Mouse (Mus musculus) hindbrain, embryonic 10.5 days (tissue): ENCODE data around the gene Trim52. TPM values are rescaled to one million over a fixed set of nuclear protein-coding genes. Genes with fewer than 3 reads are reported as not detected.
A peak's percentile ranks its signal among the peaks of the same experiment; 100 is the strongest.
"Not testable (repeated sequence)": the region's sequence is repeated elsewhere in the genome, so short reads cannot be mapped to it uniquely, and the experiment has no call there.

Experiments
- DNase-seq: peaks from one replicate; pipeline ENCODE4 v3.0.0-alpha.2; 2017; ENCODE audit warnings: low spot score
- H3K27ac ChIP-seq: fragments of 300-500 bp; sonication (generic); 2 replicates; pipeline ENCODE4 v1.5.1; 2016; ENCODE audit warnings: mild to moderate bottlenecking, moderate library complexity
- H3K27me3 ChIP-seq: fragments of 300-500 bp; sonication (generic); 2 replicates; pipeline ENCODE4 v1.6.1; 2016; ENCODE audit warnings: mild to moderate bottlenecking; ENCODE audit not compliant: poor library complexity, insufficient read depth, severe bottlenecking
- H3K36me3 ChIP-seq: fragments of 300-500 bp; sonication (generic); 2 replicates; pipeline ENCODE4 v1.6.1; 2016; ENCODE audit warnings: mild to moderate bottlenecking, moderate library complexity
- H3K4me1 ChIP-seq: fragments of 300-500 bp; sonication (generic); replicated peaks from 2 replicates; pipeline ENCODE4 v1.6.1; 2016; ENCODE audit warnings: mild to moderate bottlenecking
- H3K4me3 ChIP-seq: fragments of 300-500 bp; sonication (generic); 2 replicates; pipeline ENCODE4 v1.5.1; 2016; ENCODE audit warnings: mild to moderate bottlenecking, moderate library complexity
- H3K9me3 ChIP-seq: fragments of 300-500 bp; sonication (generic); 2 replicates; pipeline ENCODE4 v1.6.1; 2016; ENCODE audit warnings: mild to moderate bottlenecking, moderate library complexity
- WGBS: fragments of 180-500 bp; shearing (Covaris S2); methylation state at CpG from one replicate; pipeline ENCODE4 v1.1.7; 2016; 5-methylcytosine and 5-hydroxymethylcytosine counted together
- polyA plus RNA-seq: library from polyadenylated mRNA; unstranded; fragments of >200 nt; fragmentation: Nextera tagmentation; extraction: Ambion mirVana; gene quantifications from 2 replicates; pipeline ENCODE4 v1.2.1, GENCODE M21; 2016

Trim52 gene
- polyA plus RNA-seq, 1 experiment from 2014 or later = not detected

- no peak for DNase-seq
- Histone ChIP-seq H3K36me3 (no peaks in the 10 kb centered on the region), H3K4me1 (no peaks in the 10 kb centered on the region), H3K27ac (no peak overlapping the region), H3K9me3 (no peaks in the 10 kb centered on the region), H3K4me3 (no peak overlapping the region), H3K27me3 (no peaks in the 10 kb centered on the region)
These were observed 57.2 kb downstream of the Trim52 start for GRCm38 (mm10) chr14:106163196-106163595.

GRCm38 (mm10) chr14:106163933-106164332 lies 57.9 kb downstream of the Trim52 start:
- H3K9me3 ChIP-seq, H3K27ac ChIP-seq, H3K36me3 ChIP-seq, H3K27me3 ChIP-seq, H3K4me3 ChIP-seq, H3K4me1 ChIP-seq, DNase-seq: not testable (repeated sequence)

DNA sequence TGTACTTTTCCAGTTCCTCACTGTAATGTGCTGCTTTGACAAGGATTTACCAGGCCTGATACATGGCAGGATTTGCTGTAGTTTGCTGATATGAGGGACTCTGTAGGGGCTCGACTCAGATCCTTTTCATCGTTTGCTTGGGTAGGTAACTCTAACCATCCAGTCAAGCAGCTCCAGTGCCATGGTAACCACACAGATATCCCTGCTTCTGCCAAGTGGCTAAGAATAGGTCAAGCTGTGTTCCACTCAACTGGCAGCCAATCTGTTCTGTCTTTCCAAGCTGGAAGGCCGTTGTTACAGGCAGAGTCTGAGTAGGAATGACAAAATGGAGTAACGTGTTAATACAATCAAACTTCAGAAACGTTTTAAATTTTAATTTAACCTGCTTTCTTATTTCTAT lies 70.9 kb downstream of the Trim52 start:
- Histone ChIP-seq H3K27ac (no peak overlapping the region), H3K36me3 (no peaks in the 10 kb centered on the region), H3K9me3 (no peaks in the 10 kb centered on the region), H3K4me3 (no peak overlapping the region), H3K4me1 (peaks cover 29% of the 10 kb centered on the region), H3K27me3 (no peaks in the 10 kb centered on the region)
- 37% methylated on average over 5 of the region's 5 CpGs for WGBS
- DNase-seq = peak; percentile 12

DNA sequence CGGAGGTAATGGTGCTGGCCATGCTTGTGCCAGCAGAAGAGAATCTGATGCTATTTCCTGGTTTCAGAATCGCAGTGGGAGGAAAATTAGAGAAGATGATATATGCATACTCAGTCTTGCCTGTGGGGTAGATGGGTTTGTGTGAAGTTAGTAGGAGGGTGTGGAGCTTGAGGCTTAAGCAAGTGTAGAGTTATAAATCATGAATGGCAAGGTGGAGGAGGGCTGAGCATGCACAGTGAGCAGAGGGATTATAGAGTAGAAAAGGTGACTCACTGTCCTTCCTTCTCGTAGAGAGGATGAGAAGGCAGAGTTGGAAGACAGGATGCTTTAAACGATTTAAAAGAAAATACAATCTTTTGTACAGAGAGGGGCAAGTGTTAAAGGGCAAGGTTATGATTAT lies 72.2 kb downstream of the Trim52 start:
- no peaks in the 10 kb centered on the region for H3K27me3 ChIP-seq
- peaks cover 29% of the 10 kb centered on the region for H3K4me1 ChIP-seq
- H3K36me3 ChIP-seq = no peaks in the 10 kb centered on the region
- no peak overlapping the region for H3K4me3 ChIP-seq
- no peak for DNase-seq
- H3K27ac ChIP-seq = no peak overlapping the region
- 82% methylated on average over 4 of the region's 4 CpGs for WGBS
- no peaks in the 10 kb centered on the region for H3K9me3 ChIP-seq

DNA sequence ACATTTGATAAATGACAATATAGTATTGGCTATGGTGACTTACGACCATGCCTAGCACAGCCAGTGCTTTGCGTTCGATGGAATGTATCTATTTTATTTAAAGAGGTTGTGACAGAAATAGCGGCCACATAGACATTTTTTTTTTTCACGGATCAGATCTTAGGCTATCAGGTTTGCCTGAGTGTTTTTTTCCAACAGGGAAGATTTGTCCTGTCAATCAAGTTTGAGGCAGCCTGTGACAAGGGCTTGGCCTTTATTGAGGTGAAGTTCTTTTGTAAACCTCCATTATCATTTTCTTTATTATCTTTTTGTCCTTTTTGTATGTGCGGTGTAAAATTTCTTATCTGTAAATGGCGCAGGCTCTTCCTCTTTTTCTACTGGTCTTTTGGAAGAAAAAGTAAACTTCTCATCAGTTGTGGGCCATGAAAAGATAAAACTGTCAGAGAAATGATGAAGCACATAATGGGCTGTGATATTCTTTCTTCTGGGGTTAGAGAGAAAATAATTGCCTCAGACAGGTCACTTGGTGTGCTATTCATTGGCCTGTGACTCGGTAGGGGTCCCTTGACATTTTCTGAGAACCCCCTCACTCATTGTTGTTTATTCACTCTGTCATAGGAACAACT lies 73.2 kb downstream of the Trim52 start:
- no peak for DNase-seq
- no peak overlapping the region for H3K4me3 ChIP-seq
- H3K9me3 ChIP-seq = no peaks in the 10 kb centered on the region
- H3K36me3 ChIP-seq = no peaks in the 10 kb centered on the region
- no peak overlapping the region; the same call in 1 of the 2 replicates for H3K27ac ChIP-seq
- no peaks in the 10 kb centered on the region for H3K27me3 ChIP-seq
- 37% methylated on average over 8 of the region's 8 CpGs for WGBS
- peaks cover 29% of the 10 kb centered on the region for H3K4me1 ChIP-seq

DNA sequence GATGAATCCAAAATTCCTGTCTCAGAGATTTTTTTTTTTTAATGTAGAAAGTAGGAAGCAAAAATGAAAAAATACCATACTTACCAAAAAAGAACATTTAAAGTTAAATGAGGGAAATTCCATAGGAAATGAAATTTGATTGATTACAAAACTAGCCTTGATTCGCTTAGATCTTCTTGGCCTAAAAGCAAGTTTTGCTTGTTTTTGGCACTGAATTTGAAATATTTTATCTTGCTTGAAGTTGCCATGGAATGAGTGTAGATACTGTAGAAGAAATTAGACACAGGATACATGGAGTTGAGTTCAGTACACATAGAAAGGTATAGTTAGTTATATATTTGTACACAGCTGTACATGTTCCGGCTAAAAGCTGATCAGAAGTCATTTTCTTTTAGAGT lies 73.7 kb downstream of the Trim52 start:
- WGBS = 83% methylated on average over 2 of the region's 2 CpGs
- no peaks in the 10 kb centered on the region for H3K36me3 ChIP-seq
- peaks cover 29% of the 10 kb centered on the region for H3K4me1 ChIP-seq
- DNase-seq = no peak
- H3K4me3 ChIP-seq = no peak overlapping the region
- no peaks in the 10 kb centered on the region for H3K27me3 ChIP-seq
- H3K9me3 ChIP-seq = no peaks in the 10 kb centered on the region
- no peak overlapping the region for H3K27ac ChIP-seq

GRCm38 (mm10) chr14:106180616-106181015 lies 74.6 kb downstream of the Trim52 start:
- Histone ChIP-seq H3K4me3 (no peak overlapping the region), H3K4me1 (peaks cover 29% of the 10 kb centered on the region), H3K27ac (peak overlapping the region; percentile 23; the same call in 1 of the 2 replicates), H3K36me3 (no peaks in the 10 kb centered on the region), H3K27me3 (no peaks in the 10 kb centered on the region), H3K9me3 (no peaks in the 10 kb centered on the region)
- DNase-seq = no peak

GRCm38 (mm10) chr14:106183985-106184384 lies 78.0 kb downstream of the Trim52 start:
- H3K27ac ChIP-seq = no peak overlapping the region
- no peak overlapping the region for H3K4me3 ChIP-seq
- H3K27me3 ChIP-seq = no peaks in the 10 kb centered on the region
- DNase-seq = no peak
- H3K9me3 ChIP-seq = no peaks in the 10 kb centered on the region
- 79% methylated on average over 3 of the region's 3 CpGs for WGBS
- peaks cover 16% of the 10 kb centered on the region for H3K4me1 ChIP-seq
- H3K36me3 ChIP-seq = no peaks in the 10 kb centered on the region

Other genes with a start within 250 kb of the Trim52 start
- 30.1 and 31.7 TPM in 2 replicates for gene Spry2, start 209.4 kb upstream of the Trim52 start, polyA plus RNA-seq